Mouse (Mus musculus): ENCODE results near the gene Olfr774.

GRCm38 (mm10) chr10:129248112-129248511 lies 12.1 kb downstream of the Olfr774 start, which contains the start of gene Olfr775:
- TF ChIP-seq CTCF (IDR thresholded peaks at IDR 0.05; ENCODE audit: low read depth) (no peak), EP300 (IDR thresholded peaks at IDR 0.05; ENCODE audit: low read depth) (no peak)

All from heart, postnatal 0 days (tissue).